Mouse (Mus musculus) stomach, embryonic 14.5 days (tissue): ENCODE measurements around the gene Spata32. TPM values are rescaled to one million over a fixed set of nuclear protein-coding genes. Genes with fewer than 3 reads are reported as not detected.
A peak's percentile ranks its signal among the peaks of the same experiment; 100 is the strongest.

ENCODE experiments used
- ATAC-seq: fragments of 200-750 bp; cut with Nextera tagmentation; 2 replicates; pipeline ENCODE4 v1.8.0; 2017; ENCODE audit warnings: low read depth, moderate TSS enrichment; ENCODE audit not compliant: insufficient number of reproducible peaks, insufficient read depth, low FRiP score
- H3K27ac ChIP-seq: fragments of 300-500 bp; sonication (generic); 2 replicates; pipeline ENCODE4 v1.5.1; 2014; ENCODE audit warnings: mild to moderate bottlenecking, low read length, moderate library complexity, mixed read lengths
- H3K27me3 ChIP-seq: fragments of 300-500 bp; sonication (generic); 2 replicates; pipeline ENCODE4 v1.6.1; 2014; ENCODE audit warnings: low read length, control low read depth, mixed read lengths; ENCODE audit not compliant: control insufficient read depth, insufficient read depth
- H3K36me3 ChIP-seq: fragments of 300-500 bp; sonication (generic); 2 replicates; pipeline ENCODE4 v1.6.1; 2014; ENCODE audit warnings: mild to moderate bottlenecking, control low read depth, low read length, moderate library complexity, mixed read lengths; ENCODE audit not compliant: control insufficient read depth, insufficient read depth
- H3K4me1 ChIP-seq: fragments of 300-500 bp; sonication (generic); 2 replicates; pipeline ENCODE4 v1.6.1; 2014; ENCODE audit warnings: low read length, control low read depth, mixed read lengths; ENCODE audit not compliant: control insufficient read depth, insufficient read depth
- H3K4me2 ChIP-seq: fragments of 300-500 bp; sonication (generic); replicated peaks from 2 replicates; pipeline ENCODE4 v1.6.1; 2014; ENCODE audit warnings: low read depth, low read length, control low read depth
- H3K4me3 ChIP-seq: fragments of 300-500 bp; sonication (generic); 2 replicates; pipeline ENCODE4 v1.5.1; 2014; ENCODE audit warnings: low read depth, low read length, control low read depth
- H3K9ac ChIP-seq: fragments of 300-500 bp; sonication (generic); replicated peaks from 2 replicates; pipeline ENCODE4 v1.6.1; 2014; ENCODE audit warnings: low read depth, mild to moderate bottlenecking, control low read depth, low read length, moderate library complexity, mixed read lengths
- H3K9me3 ChIP-seq: fragments of 300-500 bp; sonication (generic); 2 replicates; pipeline ENCODE4 v1.6.1; 2016; ENCODE audit warnings: low read depth, low read length, control low read depth; ENCODE audit not compliant: control insufficient read depth
- WGBS: fragments of 180-500 bp; shearing (Covaris S2); extraction: QIAGEN DNeasy Blood & Tissue Kit; methylation state at CpG from one replicate; pipeline ENCODE4 v1.1.7; 2014; 5-methylcytosine and 5-hydroxymethylcytosine counted together
- polyA plus RNA-seq: library from polyadenylated mRNA; unstranded; fragments of >200 nt; fragmentation: Nextera tagmentation; extraction: Ambion mirVana; gene quantifications from 2 replicates; pipeline ENCODE4 v1.2.1, GENCODE M21; 2014

The Spata32 gene
- polyA plus RNA-seq, 1 experiment from 2014 or later, result not detected

DNA sequence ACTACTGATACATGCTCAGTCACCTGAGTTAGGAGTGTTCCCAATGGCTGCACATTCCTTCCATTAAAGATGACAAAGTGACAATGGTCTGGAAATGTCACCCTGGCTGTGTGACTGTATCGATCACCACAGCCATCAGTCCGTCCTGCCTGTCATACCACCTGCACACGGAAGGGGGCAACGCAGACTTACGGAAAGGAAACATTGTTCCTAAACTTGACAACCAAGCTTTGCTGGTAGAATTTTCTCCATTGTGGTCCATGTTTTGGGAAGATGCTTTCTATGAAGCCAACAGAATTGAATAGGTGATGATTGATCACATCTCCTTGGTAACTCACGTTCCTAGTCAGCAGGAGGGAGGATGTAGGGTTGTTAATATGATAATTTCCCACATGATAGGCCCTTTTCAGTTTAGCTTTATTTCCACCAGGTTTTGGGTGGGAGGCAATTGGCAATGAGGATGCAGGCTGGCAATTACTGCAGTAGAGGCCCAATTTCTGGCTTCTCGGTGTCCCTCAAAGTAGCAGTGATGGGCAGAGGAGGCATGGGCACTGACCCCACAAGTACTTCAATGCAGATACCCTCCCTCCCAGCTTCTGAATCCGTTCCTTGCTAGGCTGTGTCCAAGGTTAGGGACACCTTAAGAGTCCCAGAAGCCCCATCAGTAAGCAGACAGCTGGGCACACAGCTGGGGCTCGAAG lies 49.4 kb downstream of the Spata32 start:
- Histone ChIP-seq H3K9me3 (no peaks in the 10 kb centered on the region), H3K4me3 (no peak overlapping the region), H3K27ac (no peak overlapping the region), H3K27me3 (peaks cover 31% of the 10 kb centered on the region; the same call in 1 of the 2 replicates), H3K9ac (no peak overlapping the region), H3K36me3 (no peaks in the 10 kb centered on the region), H3K4me1 (0 out of 2 replicates have a peak, but pooled peaks cover 5% of the 10 kb centered on the region), H3K4me2 (no peak overlapping the region)
- 21% methylated on average over 9 of the region's 9 CpGs for WGBS
- ATAC-seq, result no peak

DNA sequence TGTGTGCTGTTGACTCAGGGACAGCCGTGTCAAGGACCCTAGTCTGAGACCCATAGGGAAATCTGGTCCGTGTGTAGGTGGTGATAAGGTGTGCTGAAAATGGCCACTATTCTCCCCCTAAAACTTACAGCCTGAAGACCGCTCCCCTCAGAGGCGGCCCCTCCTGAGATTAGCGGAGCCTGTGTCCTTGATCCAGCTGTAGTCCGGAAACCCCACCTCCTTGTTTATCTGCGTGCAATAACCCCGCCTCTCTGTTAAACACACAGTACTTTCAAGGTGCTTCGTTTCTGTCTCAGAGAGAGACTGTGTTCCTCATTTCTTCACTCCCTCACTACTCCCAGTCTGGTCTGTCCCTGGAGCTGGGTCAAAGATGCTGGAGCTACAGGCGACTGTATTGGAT lies 53.8 kb downstream of the Spata32 start:
- Histone ChIP-seq H3K9ac (no peak overlapping the region), H3K4me3 (no peak overlapping the region), H3K4me2 (no peak overlapping the region), H3K27me3 (no peaks in the 10 kb centered on the region), H3K36me3 (no peaks in the 10 kb centered on the region), H3K27ac (no peak overlapping the region), H3K9me3 (no peaks in the 10 kb centered on the region), H3K4me1 (no peaks in the 10 kb centered on the region)
- 0 out of 2 replicates have a peak, but pooled peaks have one; percentile 2 for ATAC-seq
- 24% methylated on average over 10 of the region's 10 CpGs for WGBS

DNA sequence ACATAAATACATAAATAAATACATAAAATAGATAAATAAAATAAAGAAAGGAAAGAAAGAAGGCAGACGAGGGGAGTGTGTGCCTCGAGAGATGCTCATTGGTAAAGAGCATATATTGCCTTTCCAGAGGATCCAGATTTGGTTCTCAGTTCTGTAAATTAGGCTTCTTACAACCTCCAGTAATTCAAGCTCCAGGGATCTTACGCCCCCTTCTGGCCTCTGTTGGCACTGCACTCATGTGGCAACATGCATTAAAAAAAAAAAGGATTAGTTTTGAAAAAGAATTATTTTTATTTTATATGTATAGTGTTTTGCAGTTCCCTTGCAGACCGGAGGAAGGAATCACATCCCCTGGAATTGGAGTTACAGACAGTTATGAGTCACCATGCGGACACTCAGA lies 56.1 kb downstream of the Spata32 start:
- ATAC-seq, result no peak
- no peak overlapping the region for H3K4me2 ChIP-seq

DNA sequence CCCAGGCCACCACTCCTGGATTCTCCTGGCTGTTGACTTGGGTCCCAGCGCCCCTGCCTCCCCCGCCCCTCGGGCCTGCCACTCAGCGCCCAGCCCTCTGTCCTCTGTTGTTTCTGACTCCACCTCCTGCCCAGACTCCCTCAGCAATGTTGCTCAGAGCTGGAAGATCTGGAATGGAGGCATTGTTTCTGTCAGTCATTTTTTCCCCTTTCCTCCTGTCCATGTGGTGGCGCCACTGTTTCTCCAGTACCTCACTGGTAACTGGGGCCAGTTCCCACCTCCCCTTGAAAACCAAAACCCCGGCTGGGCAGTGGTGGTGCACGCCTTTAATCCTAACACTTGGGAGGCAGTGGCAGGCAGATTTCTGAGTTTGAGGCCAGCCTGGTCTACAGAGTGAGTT lies 56.8 kb downstream of the Spata32 start:
- Histone ChIP-seq H3K4me3 (no peak overlapping the region), H3K36me3 (no peaks in the 10 kb centered on the region), H3K27ac (no peak overlapping the region), H3K27me3 (no peaks in the 10 kb centered on the region), H3K9me3 (no peaks in the 10 kb centered on the region), H3K9ac (no peak overlapping the region), H3K4me1 (no peaks in the 10 kb centered on the region), H3K4me2 (no peak overlapping the region)
- ATAC-seq, result no peak
- WGBS, result 69% methylated on average over 7 of the region's 7 CpGs

More for the DNA sequence above, 56.1 kb downstream of the Spata32 start:
- H3K36me3 ChIP-seq, result no peaks in the 10 kb centered on the region
- H3K4me1 ChIP-seq, result no peaks in the 10 kb centered on the region
- no peak overlapping the region for H3K27ac ChIP-seq
- H3K9ac ChIP-seq, result no peak overlapping the region
- no peak overlapping the region for H3K4me3 ChIP-seq
- H3K27me3 ChIP-seq, result no peaks in the 10 kb centered on the region
- 87% methylated on average over 5 of the region's 5 CpGs for WGBS
- no peaks in the 10 kb centered on the region for H3K9me3 ChIP-seq

DNA sequence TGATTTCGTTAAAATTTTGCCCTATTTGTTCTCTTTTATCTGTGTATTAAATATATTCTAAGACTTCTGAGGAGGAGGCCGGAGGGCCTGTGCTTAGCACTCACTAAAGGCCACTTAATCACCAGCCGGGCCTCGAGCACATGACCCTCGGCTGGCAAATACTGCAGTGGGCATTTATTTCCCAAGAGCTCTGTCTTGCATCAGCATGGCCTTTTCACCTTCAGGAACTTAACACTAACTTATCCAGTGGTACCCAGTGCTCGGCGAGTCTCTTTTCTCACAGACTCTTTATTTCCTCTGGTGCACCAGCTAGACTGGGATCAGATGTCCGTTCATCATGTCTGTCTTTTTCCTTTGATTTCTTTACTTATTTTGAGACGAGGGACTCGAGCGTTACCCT lies 57.5 kb downstream of the Spata32 start:
- ATAC-seq, result no peak
- Histone ChIP-seq H3K4me2 (no peak overlapping the region), H3K9me3 (no peaks in the 10 kb centered on the region), H3K4me1 (no peaks in the 10 kb centered on the region), H3K4me3 (no peak overlapping the region), H3K27ac (no peak overlapping the region), H3K9ac (no peak overlapping the region), H3K36me3 (no peaks in the 10 kb centered on the region), H3K27me3 (no peaks in the 10 kb centered on the region)
- 84% methylated on average over 11 of the region's 11 CpGs for WGBS

DNA sequence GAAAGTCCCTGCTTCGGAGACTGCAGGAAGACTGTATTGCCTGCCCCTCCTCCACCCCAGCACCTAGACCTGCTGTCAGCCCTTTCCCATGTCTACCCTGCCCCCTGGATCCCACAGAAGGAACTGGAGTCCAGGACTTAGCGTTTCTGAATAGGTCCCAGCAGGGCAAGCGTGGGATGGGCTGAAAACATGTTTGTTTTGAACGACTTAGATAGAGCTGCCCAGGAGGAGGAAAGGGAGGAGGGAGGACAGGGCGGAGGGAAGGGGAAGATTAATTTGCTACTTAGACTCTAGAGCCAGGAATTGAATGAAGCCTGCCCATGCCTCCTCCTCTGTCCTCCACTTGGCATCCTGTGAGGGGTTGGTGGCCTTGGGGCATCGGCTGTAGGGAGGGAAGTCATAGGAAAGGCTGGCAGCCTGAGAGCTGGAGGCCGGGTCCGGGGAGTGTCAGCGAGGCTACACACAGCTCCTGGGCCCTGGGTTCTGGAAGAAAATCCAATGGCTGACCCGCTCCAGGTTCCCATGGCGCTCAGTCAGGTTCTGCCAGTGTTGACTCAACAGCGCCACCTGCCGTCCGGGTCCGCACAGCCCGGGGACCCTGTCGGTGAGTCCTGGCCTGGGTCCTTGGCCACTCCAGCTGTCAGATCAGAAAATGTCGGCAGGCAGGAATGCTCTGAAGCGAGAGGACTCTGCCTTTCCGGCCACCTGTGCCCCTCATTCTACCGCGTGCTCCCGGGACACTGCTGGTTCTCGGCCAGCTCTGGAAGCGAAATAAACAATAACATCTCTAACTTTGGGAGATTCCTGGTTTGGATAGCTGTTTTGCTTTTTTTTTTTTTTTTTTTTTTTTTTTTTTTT lies 59.4 kb downstream of the Spata32 start:
- H3K9ac ChIP-seq, result no peak overlapping the region
- H3K27me3 ChIP-seq, result no peaks in the 10 kb centered on the region
- H3K27ac ChIP-seq, result peak overlapping the region; percentile 56; the same call in 1 of the 2 replicates

More for the DNA sequence above, 59.4 kb downstream of the Spata32 start:
- H3K4me3 ChIP-seq, result peak overlapping the region; percentile 20; the same call in 1 of the 2 replicates
- no peaks in the 10 kb centered on the region for H3K9me3 ChIP-seq
- ATAC-seq, result peak; percentile 93
- no peaks in the 10 kb centered on the region for H3K4me1 ChIP-seq
- WGBS, result 1% methylated on average over 25 of the region's 25 CpGs
- H3K36me3 ChIP-seq, result no peaks in the 10 kb centered on the region
- H3K4me2 ChIP-seq, result peak overlapping the region; percentile 57

Other genes starting within 250 kb of the Spata32 start
- 55.1 and 62.4 TPM in 2 replicates for gene Nmt1, start 190.2 kb downstream of the Spata32 start, polyA plus RNA-seq
- 185 and 198 TPM in 2 replicates for gene Dcakd, start 190.1 kb downstream of the Spata32 start, polyA plus RNA-seq
- 2.5 TPM in 2 replicates for gene Plcd3, start 116.8 kb downstream of the Spata32 start, polyA plus RNA-seq
- 17.7 and 20.4 TPM in 2 replicates for gene Acbd4, start 116.8 kb downstream of the Spata32 start, polyA plus RNA-seq
- gene Hexim1, start 102.2 kb downstream of the Spata32 start, polyA plus RNA-seq, result 7.6 and 7.7 TPM in 2 replicates
- 7.3 and 9.1 TPM in 2 replicates for gene Hexim2, start 86.0 kb downstream of the Spata32 start, polyA plus RNA-seq
- 1.7 and 2.3 TPM in 2 replicates for gene Fmnl1, start 47.3 kb downstream of the Spata32 start, polyA plus RNA-seq
- gene 1700023F06Rik, start 9.9 kb downstream of the Spata32 start, polyA plus RNA-seq, result 1.5 and 1.8 TPM in 2 replicates
- 5.6 and 6.0 TPM in 2 replicates for gene Map3k14, start 49.0 kb upstream of the Spata32 start, polyA plus RNA-seq
- 13.2 and 16.4 TPM in 2 replicates for gene Arhgap27, start 145.3 kb upstream of the Spata32 start, polyA plus RNA-seq
- gene Plekhm1, start 194.3 kb upstream of the Spata32 start, polyA plus RNA-seq, result 7.5 and 9.2 TPM in 2 replicates